Comparison of ENCODE assay signal across 8 mouse cellular contexts in the genomic region with DNA sequence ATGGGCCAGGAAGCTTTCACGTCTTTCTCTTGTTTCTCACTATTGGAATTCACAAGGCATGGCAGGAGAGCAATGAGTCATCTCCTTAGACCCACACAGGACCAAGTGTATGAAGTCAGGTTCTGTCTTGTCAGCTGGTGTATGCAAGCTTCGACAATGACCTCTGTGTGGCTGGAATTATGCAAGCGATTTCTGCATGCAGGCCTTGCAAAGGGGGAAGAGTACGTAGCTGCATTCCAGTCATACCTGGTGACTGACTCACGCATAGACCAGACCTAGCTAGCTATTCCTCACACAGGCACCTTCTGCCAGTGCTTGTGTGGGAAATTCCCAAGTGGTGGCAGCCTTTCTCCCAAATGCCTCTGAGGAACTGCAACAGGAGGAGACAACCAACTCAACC. TPM values are rescaled to one million over a fixed set of nuclear protein-coding genes. Genes with fewer than 3 reads are reported as not detected.
DNase-seq lines count a peak whose midpoint lies in the region; ATAC-seq and TF ChIP-seq lines count a peak whose summit lies in the region.

No protein-coding gene starts in this region.

- H3K4me2 ChIP-seq in forebrain, postnatal 0 days (ENCODE audit: low read depth): no peak overlapping the region
- H3K4me2 ChIP-seq in forebrain, embryonic 13.5 days: no peak overlapping the region
- no peak overlapping the region; the same call in 1 of the 2 replicates for H3K4me2 ChIP-seq in heart, postnatal 0 days (ENCODE audit: low read depth, low read length)
- H3K4me2 ChIP-seq in limb, embryonic 15.5 days: no peak overlapping the region

- TF ChIP-seq EP300 in heart, postnatal 0 days (IDR thresholded peaks at IDR 0.05; ENCODE audit: low read depth): peak; percentile 78

- no peaks in the 10 kb centered on the region for H3K4me1 ChIP-seq in forebrain, postnatal 0 days (ENCODE audit: insufficient read depth)
- no peaks in the 10 kb centered on the region for H3K4me1 ChIP-seq in forebrain, embryonic 13.5 days
- 0 out of 2 replicates have a peak, but pooled peaks cover 11% of the 10 kb centered on the region for H3K4me1 ChIP-seq in heart, postnatal 0 days (ENCODE audit: control insufficient read depth, insufficient read depth)
- H3K4me1 ChIP-seq in limb, embryonic 15.5 days: peaks cover 12% of the 10 kb centered on the region

- 55% methylated on average over 5 of the region's 5 CpGs for WGBS in forebrain, postnatal 0 days
- 61% methylated on average over 5 of the region's 5 CpGs for WGBS in forebrain, embryonic 13.5 days
- 8% methylated on average over 5 of the region's 5 CpGs for WGBS in heart, postnatal 0 days
- 28% methylated on average over 5 of the region's 5 CpGs for WGBS in limb, embryonic 15.5 days

- H3K27me3 ChIP-seq in forebrain, postnatal 0 days (ENCODE audit: insufficient read depth, low read length): no peaks in the 10 kb centered on the region
- H3K27me3 ChIP-seq in forebrain, embryonic 13.5 days: no peaks in the 10 kb centered on the region
- H3K27me3 ChIP-seq in heart, postnatal 0 days (ENCODE audit: control insufficient read depth, insufficient read depth, low read length): no peaks in the 10 kb centered on the region
- H3K27me3 ChIP-seq in limb, embryonic 15.5 days: no peaks in the 10 kb centered on the region

- no peak overlapping the region for H3K9ac ChIP-seq in forebrain, postnatal 0 days
- no peak overlapping the region for H3K9ac ChIP-seq in forebrain, embryonic 13.5 days
- no peak overlapping the region for H3K9ac ChIP-seq in heart, postnatal 0 days (replicated peaks; ENCODE audit: low read depth, low read length)
- no peak overlapping the region for H3K9ac ChIP-seq in limb, embryonic 15.5 days

- no peak for DNase-seq in forebrain, postnatal 0 days
- peak; percentile 53 for DNase-seq in adrenal gland, postnatal 25 days
- peak; percentile 88 for DNase-seq in heart, postnatal 0 days (ENCODE audit: low spot score)
- no peak for DNase-seq in T-cell, adult 2 months (ENCODE audit: low spot score)
- DNase-seq in cerebellum, adult 9-10 months: no peak

- peak; percentile 32; the same call in 1 of the 2 replicates for ATAC-seq in forebrain, postnatal 0 days
- ATAC-seq in forebrain, embryonic 13.5 days: no peak
- peak; percentile 97 for ATAC-seq in heart, postnatal 0 days (ENCODE audit: insufficient read depth, low read depth)
- ATAC-seq in limb, embryonic 15.5 days (ENCODE audit: insufficient number of reproducible peaks, low FRiP score, low TSS enrichment, low read depth): peak; percentile 71
- no peak for ATAC-seq in inflammation-experienced regulatory T-cells, adult 6 months

- H3K9me3 ChIP-seq in forebrain, postnatal 0 days (ENCODE audit: low read length): peaks cover 11% of the 10 kb centered on the region
- H3K9me3 ChIP-seq in forebrain, embryonic 13.5 days (replicated peaks): peaks cover 10% of the 10 kb centered on the region
- H3K9me3 ChIP-seq in heart, postnatal 0 days (replicated peaks; ENCODE audit: control insufficient read depth, low read length): peaks cover 16% of the 10 kb centered on the region
- peaks cover 14% of the 10 kb centered on the region for H3K9me3 ChIP-seq in limb, embryonic 15.5 days

- no peak overlapping the region for H3K27ac ChIP-seq in forebrain, postnatal 0 days (ENCODE audit: low read depth, low read length)
- H3K27ac ChIP-seq in forebrain, embryonic 13.5 days: no peak overlapping the region
- H3K27ac ChIP-seq in heart, postnatal 0 days (ENCODE audit: low read depth): peak overlapping the region; percentile 88
- H3K27ac ChIP-seq in limb, embryonic 15.5 days: peak overlapping the region; percentile 58; the same call in 1 of the 2 replicates

- H3K36me3 ChIP-seq in forebrain, postnatal 0 days (ENCODE audit: insufficient read depth): peaks cover 66% of the 10 kb centered on the region
- H3K36me3 ChIP-seq in forebrain, embryonic 13.5 days (ENCODE audit: poor library complexity, severe bottlenecking): peaks cover 76% of the 10 kb centered on the region
- peaks cover 58% of the 10 kb centered on the region for H3K36me3 ChIP-seq in heart, postnatal 0 days (replicated peaks; ENCODE audit: control insufficient read depth, insufficient read depth, low read length)
- peaks cover 70% of the 10 kb centered on the region for H3K36me3 ChIP-seq in limb, embryonic 15.5 days

- no peak for TF ChIP-seq CTCF in forebrain, postnatal 0 days (IDR thresholded peaks at IDR 0.05; ENCODE audit: low read depth)
- no peak for TF ChIP-seq CTCF in heart, postnatal 0 days (IDR thresholded peaks at IDR 0.05; ENCODE audit: low read depth)

- H3K4me3 ChIP-seq in forebrain, postnatal 0 days (ENCODE audit: low read depth, low read length): no peak overlapping the region
- no peak overlapping the region for H3K4me3 ChIP-seq in forebrain, embryonic 13.5 days
- H3K4me3 ChIP-seq in heart, postnatal 0 days (ENCODE audit: low read depth, low read length): no peak overlapping the region
- no peak overlapping the region for H3K4me3 ChIP-seq in limb, embryonic 15.5 days

RNA-seq across cellular contexts. Expression of gene Snap47, which starts 8.0 kb away (rescaled TPM):
- 369 and 373 TPM in 2 replicates for total RNA-seq in forebrain, postnatal 0 days (2014; rRNA removed)
- 488 and 507 TPM in 2 replicates for polyA plus RNA-seq in forebrain, postnatal 0 days (2015; fragmentation: Nextera tagmentation; extraction: Ambion mirVana)
- polyA plus RNA-seq in forebrain, embryonic 13.5 days (2015; fragmentation: Nextera tagmentation; extraction: Ambion mirVana): 239 and 252 TPM in 2 replicates
- total RNA-seq in adrenal gland, postnatal 25 days (2021): 74.2 and 87.8 TPM in 2 replicates
- 47.1 and 87.2 TPM in 2 replicates for total RNA-seq in heart, postnatal 0 days (2014; rRNA removed; ENCODE audit: low replicate concordance)
- 57.9 and 60.4 TPM in 2 replicates for polyA plus RNA-seq in heart, postnatal 0 days (2015; fragmentation: Nextera tagmentation; extraction: Ambion mirVana)
- polyA plus RNA-seq in limb, embryonic 15.5 days (2015; fragmentation: Nextera tagmentation; extraction: Ambion mirVana): 116 and 118 TPM in 2 replicates
- 10 to 100 TPM; 42.0 to 62.2 (median 50.1) TPM for polyA plus RNA-seq in inflammation-experienced regulatory T-cells, adult 6 months (2017; shearing (Covaris generic))

RNA-seq across cellular contexts. Expression of gene Jmjd4, which starts 9.1 kb away (rescaled TPM):
- 26.5 and 27.7 TPM in 2 replicates for total RNA-seq in forebrain, postnatal 0 days (2014; rRNA removed)
- polyA plus RNA-seq in forebrain, postnatal 0 days (2015; fragmentation: Nextera tagmentation; extraction: Ambion mirVana): 14.2 and 17.0 TPM in 2 replicates
- 12.5 and 13.0 TPM in 2 replicates for polyA plus RNA-seq in forebrain, embryonic 13.5 days (2015; fragmentation: Nextera tagmentation; extraction: Ambion mirVana)
- 10.4 and 11.4 TPM in 2 replicates for total RNA-seq in adrenal gland, postnatal 25 days (2021)
- total RNA-seq in heart, postnatal 0 days (2014; rRNA removed; ENCODE audit: low replicate concordance): 11.8 and 15.1 TPM in 2 replicates
- 7.6 and 8.9 TPM in 2 replicates for polyA plus RNA-seq in heart, postnatal 0 days (2015; fragmentation: Nextera tagmentation; extraction: Ambion mirVana)
- 11.2 and 11.7 TPM in 2 replicates for polyA plus RNA-seq in limb, embryonic 15.5 days (2015; fragmentation: Nextera tagmentation; extraction: Ambion mirVana)
- 1 to 10 TPM; 3.6 to 5.8 (median 5.2) TPM for polyA plus RNA-seq in inflammation-experienced regulatory T-cells, adult 6 months (2017; shearing (Covaris generic))

RNA-seq across cellular contexts. Expression of gene Zfp867, which starts 13.3 kb away (rescaled TPM):
- 14.1 and 14.2 TPM in 2 replicates for total RNA-seq in forebrain, postnatal 0 days (2014; rRNA removed)
- polyA plus RNA-seq in forebrain, postnatal 0 days (2015; fragmentation: Nextera tagmentation; extraction: Ambion mirVana): 5.6 and 7.5 TPM in 2 replicates
- polyA plus RNA-seq in forebrain, embryonic 13.5 days (2015; fragmentation: Nextera tagmentation; extraction: Ambion mirVana): 13.5 and 14.1 TPM in 2 replicates
- 4.6 and 5.9 TPM in 2 replicates for total RNA-seq in adrenal gland, postnatal 25 days (2021)
- total RNA-seq in heart, postnatal 0 days (2014; rRNA removed; ENCODE audit: low replicate concordance): 4.1 and 8.3 TPM in 2 replicates
- polyA plus RNA-seq in heart, postnatal 0 days (2015; fragmentation: Nextera tagmentation; extraction: Ambion mirVana): 6.4 and 6.5 TPM in 2 replicates
- 9.3 and 9.8 TPM in 2 replicates for polyA plus RNA-seq in limb, embryonic 15.5 days (2015; fragmentation: Nextera tagmentation; extraction: Ambion mirVana)
- polyA plus RNA-seq in inflammation-experienced regulatory T-cells, adult 6 months (2017; shearing (Covaris generic)): 1 to 10 TPM; 4.1 to 4.7 (median 4.2) TPM

Comparison
In these comparisons a context has a peak if more than half of its experiments do, and no peak if none do; other contexts are left out.
1. ATAC-seq: peak in forebrain, postnatal 0 days (single experiment), heart, postnatal 0 days (single experiment) and limb, embryonic 15.5 days (single experiment); none in forebrain, embryonic 13.5 days (single experiment) and inflammation-experienced regulatory T-cells, adult 6 months (single experiment).
2. DNase-seq: peak in adrenal gland, postnatal 25 days (single experiment) and heart, postnatal 0 days (single experiment); none in forebrain, postnatal 0 days (single experiment), T-cell, adult 2 months (single experiment) and cerebellum, adult 9-10 months (single experiment).
3. H3K27ac ChIP-seq: peak in heart, postnatal 0 days (single experiment) and limb, embryonic 15.5 days (single experiment); none in forebrain, postnatal 0 days (single experiment) and forebrain, embryonic 13.5 days (single experiment).